Mouse (Mus musculus): ENCODE data around the gene Nup54. TPM values are rescaled to one million over a fixed set of nuclear protein-coding genes. Genes with fewer than 3 reads are reported as not detected.

The Nup54 gene
- total RNA-seq, 4 experiments from 2014 or later: 23.5 to 36.6 (median 26.6) TPM

DNA sequence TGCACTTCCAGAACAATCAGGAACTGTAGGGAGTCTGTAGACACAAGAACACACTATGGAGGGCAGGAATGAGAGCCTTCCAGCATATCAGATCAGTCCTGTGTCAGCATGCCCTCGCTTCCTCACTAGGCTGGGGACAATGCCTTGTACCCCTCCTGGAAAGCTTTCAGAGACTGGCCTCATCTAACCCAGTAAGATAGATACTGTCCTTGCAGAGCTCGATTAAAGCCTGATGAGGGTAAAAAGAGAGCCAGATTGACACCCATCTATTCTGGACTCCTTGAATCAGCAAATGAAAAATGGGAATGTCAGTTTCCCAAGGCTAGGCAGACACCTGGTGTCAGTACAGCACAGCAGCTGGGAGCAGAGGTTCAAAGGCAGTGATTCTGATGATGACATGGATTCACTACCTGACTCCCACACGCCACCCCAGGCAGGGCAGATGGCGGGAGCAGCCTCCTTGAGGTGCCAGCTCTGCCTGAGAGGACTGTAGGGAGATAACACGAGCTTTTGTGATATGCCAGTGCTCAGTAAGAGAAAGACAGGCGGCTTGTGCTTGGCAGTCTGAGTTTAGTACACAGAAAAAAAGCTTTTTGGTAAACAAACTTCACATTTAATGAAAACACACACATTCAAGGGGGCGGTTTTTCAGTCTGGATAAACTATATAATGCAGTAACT, 23.4 kb downstream of the Nup54 start:
- no peak for DNase-seq

DNA sequence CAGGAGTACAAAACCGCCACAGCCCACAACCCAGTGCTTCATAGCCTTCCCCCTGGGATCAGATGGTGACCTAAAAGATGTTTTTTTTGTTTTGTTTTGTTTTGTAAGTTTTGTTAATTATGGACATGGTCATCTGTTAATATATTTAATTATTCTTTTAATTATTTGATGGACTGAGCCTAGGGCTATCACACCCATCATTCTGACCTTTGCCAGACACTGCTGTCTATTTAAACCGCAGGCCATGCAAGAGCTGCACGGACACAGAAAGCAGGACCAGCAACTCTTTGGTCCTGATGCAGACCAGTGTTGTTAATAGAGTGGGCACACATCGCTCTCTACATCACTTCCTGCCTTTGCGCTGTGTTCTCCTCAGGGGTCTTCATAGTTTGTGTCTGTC, 24.5 kb downstream of the Nup54 start:
- DNase-seq: no peak

DNA sequence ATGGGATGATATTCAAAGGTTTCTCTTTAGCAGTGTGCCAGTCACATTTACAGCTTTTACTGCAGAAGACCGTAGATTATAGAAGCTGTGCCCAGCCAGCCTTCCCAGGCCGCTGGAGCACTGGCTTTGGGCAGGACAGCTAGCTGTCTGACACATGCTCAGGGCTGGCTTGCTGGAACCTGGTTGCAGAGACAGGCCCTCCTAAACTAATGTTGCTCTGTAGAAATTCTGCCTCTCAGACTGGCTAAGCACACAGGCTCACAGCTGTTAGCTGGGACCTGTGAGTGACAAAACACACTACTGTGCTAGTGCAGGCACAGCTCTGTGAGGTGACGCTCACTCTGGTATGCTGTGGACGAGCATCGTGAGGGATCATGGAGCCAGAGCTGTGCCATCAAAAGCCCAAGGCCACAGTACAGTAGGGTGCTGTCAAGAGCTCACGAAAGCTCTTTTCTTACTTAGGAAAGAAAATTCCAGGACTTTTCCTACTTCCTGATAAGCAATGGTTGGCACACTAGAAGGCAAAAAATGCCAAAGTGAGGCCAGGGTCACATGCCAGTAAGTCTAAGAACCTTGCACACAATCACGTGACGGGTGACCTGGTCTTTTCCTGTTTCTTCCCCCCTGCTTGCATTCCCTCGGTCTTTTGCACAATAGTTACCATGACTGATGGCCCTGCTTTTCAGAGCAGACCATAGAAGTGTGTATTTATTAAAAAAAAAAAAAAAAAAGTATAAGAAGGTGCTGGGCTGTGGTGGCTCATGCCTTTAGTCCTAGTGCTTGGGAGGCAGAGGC, 25.5 kb downstream of the Nup54 start:
- DNase-seq: peak; percentile 66

DNA sequence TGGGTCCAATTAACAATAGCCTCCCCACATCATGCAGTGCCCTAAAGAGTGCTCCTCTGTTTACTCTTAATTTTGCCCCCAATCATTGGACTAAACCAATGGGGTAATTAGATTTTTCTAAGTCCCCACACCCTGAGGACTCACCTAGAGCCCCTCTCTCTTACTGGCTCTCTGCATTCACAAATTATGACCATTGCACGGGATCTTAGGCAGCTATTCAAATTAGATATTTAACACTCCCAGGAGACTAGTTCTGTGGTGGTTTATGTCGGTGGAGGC, 30.7 kb downstream of the Nup54 start:
- DNase-seq: no peak

DNA sequence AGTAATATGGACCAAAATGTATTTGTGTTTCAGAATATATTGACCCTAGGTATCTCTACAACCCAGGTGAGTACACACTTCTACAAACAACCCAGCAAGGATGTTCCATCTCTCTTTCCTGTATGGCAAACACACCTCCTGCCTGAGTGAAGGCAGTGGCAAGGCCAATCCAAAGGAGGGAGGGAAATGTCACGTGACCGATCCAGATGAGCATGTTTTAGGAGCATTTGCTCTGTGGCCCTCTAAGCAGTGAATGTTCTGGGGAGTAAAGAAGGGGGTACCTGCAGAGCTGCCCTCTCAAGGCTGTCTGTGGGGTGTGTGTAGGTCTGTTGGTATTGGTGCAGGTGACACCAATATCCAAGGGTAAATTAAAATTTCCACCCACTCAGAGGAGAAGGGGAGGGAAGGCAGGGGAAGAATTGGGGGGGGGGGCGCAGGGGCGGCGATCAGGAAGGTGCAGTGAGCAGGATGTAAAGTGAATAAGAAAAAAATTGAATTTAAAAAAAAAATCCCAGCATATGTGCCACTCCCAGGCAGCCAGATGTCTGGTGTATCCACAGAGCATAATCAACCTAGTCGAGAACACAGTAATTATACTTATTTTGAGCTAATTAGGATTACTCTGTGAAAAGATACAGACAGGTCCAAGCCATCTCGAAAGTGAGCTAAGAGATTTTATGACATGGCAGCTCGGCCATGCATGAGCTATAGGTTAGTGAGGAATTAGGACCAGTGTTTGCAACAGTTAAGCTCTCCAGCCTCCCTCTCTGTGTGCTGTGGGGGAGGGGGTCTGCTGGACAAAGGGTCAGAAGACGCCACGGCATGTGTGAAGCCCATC, 31.2 kb downstream of the Nup54 start:
- DNase-seq: no peak

DNA sequence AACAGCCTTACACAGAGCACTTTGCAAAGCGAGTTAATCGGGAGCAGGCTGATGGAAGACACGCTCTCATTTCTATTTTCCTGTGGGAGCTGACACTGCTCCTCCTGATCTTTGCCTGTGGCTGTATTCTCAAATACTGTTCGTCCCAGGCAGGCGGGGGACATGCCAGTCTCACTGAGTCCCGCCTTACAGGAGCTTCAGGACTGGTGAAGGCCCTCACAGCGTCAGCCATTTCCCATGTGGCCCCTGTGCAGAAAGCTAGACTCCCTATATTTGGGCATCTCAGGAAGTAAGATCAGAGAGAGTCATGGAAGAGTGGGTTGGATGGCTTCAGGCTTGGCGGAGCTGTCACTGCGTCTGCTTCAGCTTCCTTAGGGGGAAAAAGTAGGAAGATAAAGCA, 32.2 kb downstream of the Nup54 start:
- DNase-seq: no peak

DNA sequence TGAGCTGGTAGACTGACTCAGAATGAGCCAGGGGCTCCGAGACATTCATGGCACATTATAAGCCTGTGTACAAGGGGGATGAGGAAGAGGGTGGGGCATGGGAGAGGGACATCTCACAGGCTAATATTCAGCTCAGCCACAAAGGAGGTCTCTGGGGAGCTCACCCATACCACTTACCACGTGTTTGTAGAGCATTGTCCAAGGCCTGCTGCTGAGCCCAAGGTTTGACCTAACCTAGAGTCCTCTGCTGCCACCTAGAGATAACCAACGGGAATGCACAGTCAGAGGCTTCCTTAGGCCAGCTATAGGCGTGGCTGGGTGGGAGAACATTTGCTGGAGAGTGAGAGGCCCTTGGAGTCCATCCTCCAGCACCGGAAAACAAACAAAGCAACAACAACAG, 36.9 kb downstream of the Nup54 start:
- peak; percentile 52 for DNase-seq

DNA sequence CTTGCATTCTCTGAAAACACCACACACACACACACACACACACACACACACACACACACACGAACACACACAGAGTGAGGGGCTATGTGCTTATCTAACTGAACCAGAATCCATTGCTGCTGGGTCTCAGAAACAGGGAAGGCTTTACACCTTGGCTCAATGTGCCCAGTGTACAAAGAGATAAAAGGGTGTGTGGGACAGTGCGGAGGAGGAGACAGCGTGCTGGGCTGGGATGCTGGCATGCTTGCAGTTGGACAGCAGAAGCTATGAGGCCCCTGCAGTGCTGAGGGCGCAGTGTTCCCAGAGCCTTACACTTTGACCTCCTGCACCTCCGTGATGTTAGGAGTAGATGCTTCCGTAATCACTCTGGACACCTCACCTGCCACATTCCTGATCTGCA, 38.5 kb downstream of the Nup54 start:
- no peak for DNase-seq

DNA sequence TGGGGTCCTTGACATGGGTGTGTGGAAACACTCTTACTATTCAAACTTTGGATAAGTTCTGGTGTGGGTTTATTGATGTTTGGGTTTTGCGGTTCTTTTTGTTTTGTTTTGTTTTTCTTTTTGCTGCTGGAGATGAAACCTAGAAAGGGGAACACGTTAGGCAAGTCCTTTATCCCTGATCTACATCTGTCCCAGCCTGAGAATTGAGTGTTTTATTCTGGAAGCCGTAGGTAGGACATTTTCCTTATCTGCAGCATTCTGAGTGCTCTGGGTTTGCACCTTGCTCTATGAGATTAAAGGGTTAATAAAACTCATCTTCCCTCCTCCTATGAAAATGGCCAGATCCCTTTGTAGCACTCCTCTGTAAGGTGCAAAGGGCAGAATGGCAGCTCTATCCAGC, 39.3 kb downstream of the Nup54 start:
- DNase-seq: no peak

DNA sequence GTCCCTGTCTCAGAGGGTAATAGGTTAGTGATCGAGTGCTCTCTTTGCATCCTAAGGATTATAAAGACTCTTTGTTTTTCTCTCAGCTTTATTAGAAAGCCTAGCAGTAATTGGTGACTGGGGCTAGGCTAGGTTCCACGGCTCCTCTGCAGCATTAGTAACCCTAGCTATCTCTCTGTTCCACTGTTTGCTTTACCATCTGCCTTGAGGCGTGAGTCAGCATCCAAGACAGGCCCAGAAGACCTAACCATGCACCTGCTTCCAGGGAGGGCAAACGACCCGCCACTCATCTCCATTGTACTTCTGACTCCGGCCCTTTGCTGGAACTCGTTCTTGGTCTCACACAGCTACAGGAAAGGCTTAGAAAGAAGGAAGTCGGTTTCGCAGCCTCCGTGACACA, 41.2 kb downstream of the Nup54 start:
- no peak for DNase-seq

DNA sequence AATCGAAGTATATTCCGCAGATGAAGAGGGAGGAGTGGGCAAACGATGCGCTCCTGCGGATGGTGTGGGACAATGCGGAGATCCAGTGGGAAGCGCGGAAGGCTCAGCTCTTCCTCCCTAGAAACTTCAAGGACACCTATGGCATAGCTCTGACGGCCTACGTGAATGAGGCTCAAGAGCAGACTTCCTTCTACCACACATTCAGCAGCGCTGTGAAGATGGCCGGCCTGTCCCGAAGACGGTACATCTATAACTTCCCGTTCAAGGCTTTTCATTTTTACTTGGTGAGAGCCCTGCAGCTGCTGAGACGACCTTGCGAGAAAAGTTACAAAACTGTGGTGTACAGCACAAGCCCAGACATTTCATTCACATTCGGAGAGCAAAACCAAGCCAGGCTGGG, 42.5 kb downstream of the Nup54 start:
- no peak for DNase-seq

DNA sequence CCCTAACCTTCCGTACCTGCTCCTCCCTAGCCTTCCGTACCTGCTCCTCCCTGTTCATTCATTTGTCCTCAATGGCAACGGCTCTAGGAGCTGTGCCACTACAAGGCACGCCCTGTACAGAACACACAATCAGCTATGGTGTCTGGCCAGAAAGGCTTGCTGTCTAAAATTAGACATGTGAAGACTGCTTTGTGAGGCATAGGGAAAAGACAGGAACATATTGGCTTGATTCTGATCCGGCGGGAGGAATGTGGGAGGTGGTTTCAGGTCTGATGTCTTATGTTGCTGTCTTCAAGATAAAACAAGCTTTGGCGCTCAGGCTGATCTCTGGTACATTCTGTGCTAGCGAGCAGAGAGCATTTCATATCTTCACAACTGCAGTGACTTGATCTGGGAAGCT, 44.4 kb downstream of the Nup54 start:
- no peak for DNase-seq

DNA sequence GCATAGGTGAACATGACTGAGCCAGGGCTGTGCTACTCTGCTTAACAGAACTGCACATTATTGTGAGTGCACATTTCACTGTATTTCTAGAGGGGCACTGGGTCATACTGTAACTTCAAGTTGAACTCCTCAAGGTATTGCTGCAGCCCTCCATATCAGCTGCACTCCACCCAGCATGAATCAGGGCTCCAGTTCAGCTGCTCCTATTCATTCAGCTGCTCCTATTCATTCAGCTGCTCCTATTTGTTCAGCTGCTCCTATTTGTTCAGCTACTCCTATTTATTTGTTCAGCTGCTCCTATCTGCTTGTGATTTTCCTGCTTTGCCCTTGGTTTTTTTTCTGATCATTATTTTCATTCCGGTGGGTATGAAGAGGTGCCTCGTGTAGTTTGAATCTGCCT, 45.0 kb downstream of the Nup54 start:
- no peak for DNase-seq

DNA sequence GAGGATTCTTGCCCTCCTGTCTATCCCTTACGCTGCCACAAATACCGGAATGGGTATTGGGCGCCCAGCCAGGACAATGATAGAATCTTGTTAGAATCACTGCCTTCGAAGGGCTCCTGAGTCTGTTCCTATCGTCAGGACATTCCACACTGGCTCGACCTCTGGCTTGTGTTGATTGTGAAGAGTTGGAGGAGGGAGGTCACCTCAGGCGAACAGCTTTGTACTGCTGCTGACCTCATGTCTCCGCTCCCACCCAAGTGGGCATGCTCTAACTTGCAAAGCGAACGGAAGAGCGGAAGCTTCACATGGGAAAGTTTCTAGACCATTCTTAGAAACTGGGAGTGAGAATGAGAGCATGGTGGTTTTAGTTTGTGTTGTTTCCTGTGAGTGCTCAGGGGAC, 47.6 kb downstream of the Nup54 start:
- DNase-seq: peak; percentile 53

DNA sequence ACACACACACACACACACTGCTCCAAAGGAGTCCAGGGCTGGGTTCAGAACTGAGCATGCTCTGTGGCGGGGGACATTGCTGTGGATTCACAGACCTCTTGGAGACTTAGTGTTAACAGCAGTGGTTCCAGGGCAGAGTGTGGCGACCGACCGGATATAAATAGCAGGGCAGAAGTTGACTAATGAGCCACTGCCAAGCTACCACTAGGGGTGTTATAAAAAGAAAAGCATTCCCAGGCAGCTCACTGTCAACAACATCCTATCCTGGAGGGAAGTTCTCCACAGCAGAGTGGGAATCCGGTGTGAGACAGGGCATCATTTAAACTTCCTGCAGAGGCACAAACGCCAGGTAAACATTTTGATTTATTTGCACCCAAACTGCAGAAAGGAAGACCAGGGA, 48.4 kb downstream of the Nup54 start:
- DNase-seq: no peak

DNA sequence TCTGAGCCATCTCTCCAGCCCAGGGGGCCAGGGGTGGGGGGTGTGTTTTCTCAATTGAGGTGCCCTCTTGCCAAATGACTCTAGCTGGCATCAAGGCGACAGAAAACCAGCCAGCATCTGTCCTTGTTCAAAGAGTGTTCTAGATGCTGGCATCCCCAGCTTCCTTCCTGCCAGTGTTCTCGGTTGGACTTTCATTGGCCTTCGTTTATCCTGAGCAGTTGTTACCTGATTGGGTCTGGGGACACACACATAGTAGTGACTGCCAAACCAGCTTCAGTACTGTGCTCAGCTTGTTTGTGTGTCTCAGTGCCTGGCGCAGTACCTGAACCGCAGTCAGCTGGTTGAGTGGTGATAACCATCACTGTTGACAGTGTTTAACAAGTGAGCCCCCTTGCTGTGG, 48.9 kb downstream of the Nup54 start:
- no peak for DNase-seq

DNA sequence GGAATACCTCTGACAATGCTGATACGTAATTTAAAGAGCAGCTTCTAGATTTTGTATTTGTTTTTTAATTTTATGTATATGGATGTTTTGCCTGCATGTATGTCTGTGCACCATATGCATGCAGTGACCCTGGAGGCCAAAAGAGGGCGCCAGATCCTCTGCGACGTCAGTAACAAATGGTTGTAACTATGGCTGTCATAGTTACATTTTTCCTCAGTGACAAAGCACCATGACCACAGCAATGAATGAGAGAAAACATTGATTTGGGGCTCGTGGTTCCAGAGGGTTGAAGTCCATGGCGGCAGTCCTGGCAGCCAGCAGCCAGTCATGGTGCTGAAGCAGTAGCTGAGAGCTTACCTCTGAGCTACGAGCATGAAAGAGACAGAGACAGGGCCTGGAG, 50.2 kb downstream of the Nup54 start:
- no peak for DNase-seq

DNA sequence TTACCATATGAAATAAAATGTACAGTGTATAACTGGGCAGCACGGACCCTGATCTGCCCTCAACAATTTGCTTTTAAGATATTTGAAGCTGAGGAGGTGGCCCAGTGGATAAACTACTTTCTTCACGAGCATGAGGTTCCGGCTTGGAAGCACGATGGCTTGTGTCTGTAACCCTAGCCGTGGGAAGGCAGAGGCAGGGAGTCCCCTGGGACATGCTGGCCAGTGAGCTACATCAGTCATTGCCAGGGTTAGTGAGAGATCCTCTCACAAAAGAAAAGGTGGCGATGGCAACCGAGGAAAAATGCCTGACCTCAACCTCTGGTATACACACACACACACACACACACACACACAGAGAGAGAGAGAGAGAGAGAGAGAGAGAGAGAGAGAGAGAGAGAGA, 51.3 kb downstream of the Nup54 start:
- no peak for DNase-seq

DNA sequence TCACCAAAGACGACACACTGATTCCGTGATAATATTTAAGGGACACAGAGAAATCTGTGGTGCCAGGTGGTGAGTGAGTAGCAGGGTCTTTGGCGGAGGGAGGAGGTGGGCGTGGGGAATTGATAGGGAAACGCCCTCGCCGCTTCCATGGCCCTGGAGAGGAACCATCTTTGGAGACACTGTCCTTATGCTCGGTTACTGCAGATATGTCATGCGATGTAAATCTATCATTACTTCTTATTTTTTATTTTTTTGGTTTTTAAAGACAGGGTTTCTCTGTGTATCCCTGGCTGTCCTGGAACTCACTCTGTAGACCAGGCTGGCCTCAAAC, 52.7 kb downstream of the Nup54 start:
- no peak for DNase-seq

DNA sequence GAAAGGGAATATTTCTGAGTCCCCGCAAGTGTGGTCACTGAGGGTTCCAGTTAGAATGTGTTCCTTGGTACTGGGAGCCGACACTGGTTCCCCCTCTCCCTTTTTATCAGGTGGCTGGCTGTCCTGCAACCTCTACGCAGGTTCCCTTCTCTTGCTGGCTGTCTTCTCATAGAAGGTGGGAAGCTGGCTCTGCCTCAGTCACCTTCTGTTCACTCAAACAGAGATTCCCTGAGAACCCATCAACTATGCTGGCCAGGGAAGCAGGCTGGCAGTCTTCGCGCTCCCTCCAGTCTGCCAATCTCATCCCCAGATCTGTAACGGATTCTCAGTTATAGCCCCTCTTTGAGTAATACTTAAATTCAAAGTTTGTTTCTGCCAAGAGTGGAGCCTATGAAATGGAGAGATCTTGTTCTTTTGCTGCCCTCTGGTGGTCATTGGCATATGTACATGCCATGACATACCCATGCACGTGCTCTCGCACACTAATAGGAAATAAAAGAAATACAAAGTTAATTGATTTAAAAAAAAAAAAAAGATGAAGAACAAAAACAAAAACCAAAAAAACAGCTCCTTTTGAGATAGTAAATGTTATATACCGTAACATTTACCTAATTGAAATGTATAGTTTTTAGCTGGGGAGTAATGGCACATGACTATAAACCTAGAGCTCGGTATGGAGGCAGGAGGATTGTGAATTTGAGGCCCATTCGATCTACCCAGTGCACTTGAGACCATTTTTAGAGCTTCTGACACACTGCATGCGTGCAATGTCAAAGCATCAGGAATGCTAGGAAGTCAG, 53.3 kb downstream of the Nup54 start:
- DNase-seq: peak; percentile 66

DNA sequence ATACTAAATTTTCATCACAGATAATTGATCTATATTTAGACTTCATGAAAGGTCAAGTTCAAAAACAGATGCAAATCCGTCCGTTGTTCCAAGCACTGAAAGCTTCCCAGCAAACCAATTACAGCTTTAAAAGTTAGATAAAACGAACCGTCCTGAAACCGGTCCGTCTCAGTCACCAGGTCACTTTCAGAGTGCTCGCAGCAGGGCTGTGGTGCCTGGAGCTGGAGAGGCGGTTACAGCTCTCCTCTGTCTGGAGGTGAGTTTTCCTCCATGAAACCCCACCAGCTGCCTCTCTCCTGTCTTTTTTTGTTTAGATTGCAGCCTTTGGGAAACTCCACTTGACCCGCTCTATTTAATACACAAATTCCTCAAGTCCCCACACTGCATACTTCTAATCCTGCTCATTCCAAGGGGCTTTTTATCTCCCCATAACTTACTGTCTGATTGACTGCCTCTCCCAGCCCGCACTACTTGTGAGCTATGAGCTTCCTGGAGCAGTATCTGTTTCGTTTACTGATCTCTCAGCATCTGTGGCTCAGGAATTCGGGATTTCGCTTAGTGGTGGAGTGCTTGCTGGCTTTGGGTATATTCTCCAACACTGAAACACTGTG, 58.1 kb downstream of the Nup54 start:
- no peak for DNase-seq

DNA sequence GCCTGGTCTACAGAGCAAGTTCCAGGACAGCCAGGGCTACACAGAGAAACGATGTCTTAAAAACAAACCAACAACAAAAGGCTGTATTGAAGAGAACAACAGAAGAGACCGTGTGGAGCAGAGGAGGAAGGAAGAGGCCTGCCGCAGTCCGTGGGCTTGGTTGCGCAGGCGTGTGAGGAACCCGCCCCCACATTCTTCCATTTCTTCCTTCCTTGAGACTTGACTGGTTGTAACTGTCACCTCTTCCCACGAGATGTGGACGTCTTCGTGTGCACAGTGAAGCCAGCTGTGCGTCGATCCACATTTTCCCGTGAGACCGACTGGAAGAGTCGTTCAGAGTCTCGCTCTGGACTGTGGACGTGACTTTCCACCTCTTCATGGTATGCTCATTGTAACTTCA, 59.7 kb downstream of the Nup54 start:
- DNase-seq: no peak

DNA sequence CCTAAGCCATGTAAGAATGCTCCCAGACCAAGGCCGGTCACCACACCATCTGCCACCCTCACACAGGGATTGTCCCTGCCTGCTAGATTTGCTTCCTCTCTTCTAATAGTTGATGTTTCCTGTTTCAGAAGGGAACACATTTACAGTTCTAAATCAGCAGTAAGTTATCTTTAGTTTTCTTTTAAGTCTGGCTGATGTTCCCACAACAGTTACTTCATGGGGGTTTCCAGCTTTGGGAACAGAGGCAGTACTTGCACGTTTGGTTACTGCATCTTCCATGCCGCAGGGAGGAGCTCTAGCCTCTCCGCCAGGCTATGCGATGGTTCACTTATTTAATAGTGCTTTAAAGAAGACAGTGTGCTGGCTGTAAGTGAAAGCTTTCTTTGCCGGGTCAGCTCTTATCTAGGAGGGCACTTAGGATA, 60.3 kb downstream of the Nup54 start:
- DNase-seq: peak; percentile 66

Data from adrenal gland, adult 8-10 months (tissue).